Mouse (Mus musculus) intestine, postnatal 0 days (tissue): ENCODE data around the gene Wdr59. TPM values are rescaled to one million over a fixed set of nuclear protein-coding genes. Genes with fewer than 3 reads are reported as not detected.

Experiments
- ATAC-seq: fragments of 200-750 bp; cut with Nextera tagmentation; 2 replicates; pipeline ENCODE4 v1.8.0; 2017; ENCODE audit warnings: mild to moderate bottlenecking, moderate TSS enrichment, moderate library complexity
- H3K27ac ChIP-seq: fragments of 300-500 bp; sonication (generic); 2 replicates; pipeline ENCODE4 v1.5.1; 2014; ENCODE audit warnings: mild to moderate bottlenecking, low read depth, low read length, moderate library complexity
- H3K27me3 ChIP-seq: fragments of 300-500 bp; sonication (generic); replicated peaks from 2 replicates; pipeline ENCODE4 v1.6.1; 2014; ENCODE audit warnings: low read length, mixed read lengths; ENCODE audit not compliant: control insufficient read depth, insufficient read depth
- H3K36me3 ChIP-seq: fragments of 300-500 bp; sonication (generic); 2 replicates; pipeline ENCODE4 v1.6.1; 2014; ENCODE audit warnings: mild to moderate bottlenecking, moderate library complexity; ENCODE audit not compliant: control insufficient read depth, insufficient read depth
- H3K4me1 ChIP-seq: fragments of 300-500 bp; sonication (generic); replicated peaks from 2 replicates; pipeline ENCODE4 v1.6.1; 2014; ENCODE audit warnings: antibody characterized with exemption, low read length, mixed read lengths; ENCODE audit not compliant: control insufficient read depth, insufficient read depth
- H3K4me2 ChIP-seq: fragments of 300-500 bp; sonication (generic); replicated peaks from 2 replicates; pipeline ENCODE4 v1.6.1; 2014; ENCODE audit warnings: low read depth, mild to moderate bottlenecking, moderate library complexity
- H3K4me3 ChIP-seq: fragments of 300-500 bp; sonication (generic); 2 replicates; pipeline ENCODE4 v1.5.1; 2014; ENCODE audit warnings: low read depth, low read length
- H3K9ac ChIP-seq: fragments of 300-500 bp; sonication (generic); 2 replicates; pipeline ENCODE4 v1.6.1; 2014; ENCODE audit warnings: mild to moderate bottlenecking, low read depth, low read length
- H3K9me3 ChIP-seq: fragments of 300-500 bp; sonication (generic); 2 replicates; pipeline ENCODE4 v1.6.1; 2016; ENCODE audit warnings: mixed run types; ENCODE audit not compliant: control insufficient read depth
- CTCF ChIP-seq: sonication (generic); IDR thresholded peaks from 2 replicates; pipeline ENCODE4 v1.5.1; 2016; ENCODE audit warnings: low read depth, mild to moderate bottlenecking, control low read depth, antibody characterized with exemption, moderate library complexity
- WGBS: fragments of 180-500 bp; shearing (Covaris S2); extraction: QIAGEN DNeasy Blood & Tissue Kit; methylation state at CpG from one replicate; pipeline ENCODE4 v1.1.7; 2014; 5-methylcytosine and 5-hydroxymethylcytosine counted together
- polyA plus RNA-seq: library from polyadenylated mRNA; unstranded; fragments of >200 nt; fragmentation: Nextera tagmentation; extraction: Ambion mirVana; gene quantifications from 2 replicates; pipeline ENCODE4 v1.2.1, GENCODE M21; 2015

Wdr59 gene
- polyA plus RNA-seq, 1 experiment from 2014 or later, result 1.3 TPM

DNA sequence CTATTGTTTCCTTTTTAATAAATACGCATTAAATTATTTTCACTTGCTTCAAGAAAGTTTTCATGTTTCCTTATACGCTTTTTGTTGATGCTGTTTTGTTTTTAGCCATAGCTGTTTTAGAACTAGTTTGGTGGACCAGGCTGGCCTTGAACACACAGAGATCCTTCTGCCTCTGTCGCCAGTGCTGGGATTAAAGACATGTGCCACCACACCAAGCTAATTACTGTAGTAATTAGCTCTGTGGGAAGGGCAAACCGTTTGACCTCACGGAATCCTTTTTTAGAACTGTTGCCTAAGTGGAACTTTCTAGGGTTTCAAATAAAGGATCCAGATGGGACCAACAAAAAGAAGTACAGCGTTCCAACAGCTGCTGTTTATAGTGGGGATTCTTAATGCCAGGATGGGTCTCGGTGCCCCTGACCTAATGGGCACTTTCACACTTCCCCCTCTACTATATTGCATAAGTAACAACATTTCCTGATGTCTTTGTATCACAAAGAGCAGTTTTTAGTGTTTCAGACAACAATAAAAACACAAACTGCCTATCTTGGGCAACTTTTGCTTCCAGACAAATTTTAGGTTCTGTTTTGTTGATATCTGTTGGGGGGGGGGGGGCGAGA, 29.7 kb upstream of the Wdr59 start:
- 76% methylated on average over 8 of the region's 8 CpGs for WGBS
- Histone ChIP-seq H3K9ac (no peak overlapping the region), H3K9me3 (no peaks in the 10 kb centered on the region), H3K4me3 (no peak overlapping the region), H3K27ac (no peak overlapping the region), H3K4me1 (0 out of 2 replicates have a peak, but pooled peaks cover 3% of the 10 kb centered on the region), H3K27me3 (no peaks in the 10 kb centered on the region), H3K4me2 (no peak overlapping the region), H3K36me3 (no peaks in the 10 kb centered on the region)
- TF ChIP-seq CTCF, result no peak
- ATAC-seq, result no peak

DNA sequence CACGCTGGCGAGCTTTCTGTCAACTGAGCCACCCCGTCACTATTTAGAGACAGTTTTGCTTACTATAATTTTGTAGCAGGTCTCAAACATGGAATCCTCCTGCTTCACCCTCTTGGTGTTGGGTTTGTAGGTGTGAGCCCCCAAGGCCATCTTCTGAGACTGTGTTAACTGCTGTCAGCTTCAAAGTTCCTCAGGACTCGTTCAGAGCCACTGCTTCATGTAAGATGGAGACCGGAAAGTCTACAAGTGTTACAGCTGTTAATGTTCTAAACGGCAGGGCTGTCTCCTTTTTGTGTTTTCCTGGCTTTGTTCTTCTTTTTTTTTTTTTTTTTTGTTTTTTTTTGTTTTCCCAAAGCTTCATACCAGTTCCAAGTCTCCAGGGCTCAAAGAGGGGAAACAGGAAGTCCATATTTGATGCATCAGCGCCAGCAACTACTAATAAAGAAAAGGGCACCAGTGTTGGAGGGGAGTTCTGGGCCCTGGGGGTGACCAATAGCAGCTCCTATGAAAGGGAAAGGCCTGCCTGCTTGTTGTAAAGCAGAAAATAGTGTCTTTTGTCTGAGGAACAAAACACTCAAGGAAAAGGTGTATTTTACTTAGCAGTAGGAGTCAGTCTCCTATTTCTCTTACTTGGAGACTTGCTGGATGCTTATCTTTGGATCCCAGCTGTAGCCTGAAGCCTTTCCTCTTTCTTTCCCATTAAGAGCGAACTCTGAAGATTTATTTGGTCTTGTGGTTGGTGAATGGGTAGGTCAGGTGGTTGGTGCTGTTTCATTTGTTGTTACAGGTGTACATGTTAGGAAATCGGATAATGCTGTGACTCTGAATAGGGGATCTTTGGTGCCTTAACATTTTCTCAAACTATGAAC, 28.3 kb upstream of the Wdr59 start:
- no peak overlapping the region for H3K4me3 ChIP-seq
- no peak overlapping the region for H3K9ac ChIP-seq
- H3K4me2 ChIP-seq, result no peak overlapping the region
- H3K9me3 ChIP-seq, result no peaks in the 10 kb centered on the region
- WGBS, result 73% methylated on average over 9 of the region's 9 CpGs
- no peak for TF ChIP-seq CTCF
- no peaks in the 10 kb centered on the region for H3K27me3 ChIP-seq
- H3K27ac ChIP-seq, result no peak overlapping the region
- ATAC-seq, result no peak
- 0 out of 2 replicates have a peak, but pooled peaks cover 2% of the 10 kb centered on the region for H3K4me1 ChIP-seq
- H3K36me3 ChIP-seq, result no peaks in the 10 kb centered on the region

DNA sequence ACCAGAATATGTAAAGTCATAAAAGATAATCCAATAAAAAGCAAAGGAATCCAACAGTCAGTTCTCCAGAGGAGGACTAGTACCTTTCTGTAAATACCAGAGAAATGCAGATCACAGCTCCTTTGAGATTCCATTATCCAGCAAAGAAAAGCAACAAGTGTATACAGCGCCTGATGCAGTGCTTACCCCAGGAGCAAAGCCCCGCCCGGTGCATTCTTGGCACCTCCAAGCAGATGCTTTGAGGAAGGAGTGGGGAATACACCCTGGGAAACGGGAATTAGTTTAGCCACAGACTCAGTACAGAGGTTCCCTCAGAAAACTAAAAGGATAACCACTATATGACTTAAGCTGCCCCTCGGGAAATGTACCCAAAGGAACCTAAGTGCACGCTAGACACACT, 26.3 kb upstream of the Wdr59 start:
- no peak for ATAC-seq
- no peaks in the 10 kb centered on the region for H3K27me3 ChIP-seq
- TF ChIP-seq CTCF, result no peak
- H3K4me3 ChIP-seq, result no peak overlapping the region
- no peaks in the 10 kb centered on the region for H3K36me3 ChIP-seq
- no peaks in the 10 kb centered on the region for H3K4me1 ChIP-seq
- H3K4me2 ChIP-seq, result no peak overlapping the region
- no peak overlapping the region for H3K9ac ChIP-seq
- H3K27ac ChIP-seq, result no peak overlapping the region
- 71% methylated on average over 6 of the region's 6 CpGs for WGBS
- no peaks in the 10 kb centered on the region for H3K9me3 ChIP-seq

DNA sequence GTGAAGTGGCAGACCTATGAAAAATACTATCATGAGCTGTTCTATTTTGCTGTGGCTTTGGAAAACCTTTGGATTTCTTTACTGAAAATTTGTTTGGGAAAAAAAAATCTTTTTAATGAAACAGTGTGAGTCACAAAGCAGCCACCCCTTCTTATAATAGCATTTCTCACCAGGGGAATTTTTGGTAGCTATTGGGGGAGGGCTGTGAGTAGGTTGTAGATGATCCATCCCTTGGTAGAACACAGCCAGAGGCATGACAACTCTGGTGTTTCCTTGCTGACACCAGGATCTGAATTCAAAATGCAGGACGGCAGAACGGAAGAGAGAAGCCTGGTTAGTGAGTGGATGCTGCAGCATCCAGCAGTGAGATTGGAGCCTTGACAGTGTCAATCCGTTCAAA, 25.3 kb upstream of the Wdr59 start:
- no peak overlapping the region for H3K9ac ChIP-seq

DNA sequence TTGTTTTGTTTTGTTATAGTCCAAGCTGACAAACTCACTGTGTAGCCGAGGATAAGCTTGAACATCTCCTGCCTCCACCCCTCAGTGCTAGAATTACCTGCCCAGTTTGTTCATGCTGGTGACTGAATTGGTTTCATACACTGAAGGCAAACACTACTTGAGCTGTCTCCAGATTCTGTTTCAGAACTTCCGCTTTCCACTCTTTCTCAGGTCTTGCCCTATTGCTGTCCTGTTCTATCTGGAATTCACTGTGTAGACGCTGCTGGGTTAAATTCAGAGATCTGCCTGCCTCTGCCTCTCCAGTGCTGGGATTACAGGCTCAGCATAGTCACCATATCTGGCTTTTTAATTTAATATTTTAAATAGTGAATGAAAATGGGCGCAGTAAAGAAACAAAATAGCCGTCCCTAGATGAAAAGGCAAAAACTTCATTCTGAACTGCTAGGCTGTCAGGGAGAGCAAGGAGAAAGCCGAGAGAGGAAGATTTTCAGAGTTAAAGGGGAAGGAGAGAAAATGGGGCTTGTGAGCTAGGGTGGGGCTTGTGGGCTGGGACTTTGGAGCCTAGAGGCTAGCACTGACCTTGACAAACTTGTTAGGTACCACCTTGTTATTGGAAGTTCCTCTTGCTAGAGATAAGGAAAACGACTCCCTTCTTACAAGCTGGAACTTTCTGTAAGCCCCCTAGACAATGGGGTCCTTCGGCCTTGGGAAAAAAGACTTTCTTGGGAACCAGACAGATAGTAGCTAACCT, 23.7 kb upstream of the Wdr59 start:
- ATAC-seq, result no peak
- TF ChIP-seq CTCF, result no peak
- Histone ChIP-seq H3K9me3 (no peaks in the 10 kb centered on the region), H3K27me3 (no peaks in the 10 kb centered on the region), H3K4me1 (no peaks in the 10 kb centered on the region; the same call in 1 of the 2 replicates), H3K9ac (no peak overlapping the region), H3K4me3 (no peak overlapping the region), H3K4me2 (no peak overlapping the region), H3K36me3 (no peaks in the 10 kb centered on the region), H3K27ac (no peak overlapping the region)
- WGBS, result 70% methylated on average over 8 of the region's 8 CpGs

More for the DNA sequence above, 25.3 kb upstream of the Wdr59 start:
- no peaks in the 10 kb centered on the region for H3K27me3 ChIP-seq
- 92% methylated on average over 3 of the region's 3 CpGs for WGBS
- no peak overlapping the region for H3K4me2 ChIP-seq
- H3K4me1 ChIP-seq, result no peaks in the 10 kb centered on the region
- H3K9me3 ChIP-seq, result no peaks in the 10 kb centered on the region
- no peaks in the 10 kb centered on the region for H3K36me3 ChIP-seq
- H3K4me3 ChIP-seq, result no peak overlapping the region
- no peak for ATAC-seq
- no peak overlapping the region for H3K27ac ChIP-seq
- TF ChIP-seq CTCF, result no peak
